Mouse (Mus musculus) neural tube, embryonic 15.5 days (tissue): ENCODE results near the gene Tnik. TPM values are rescaled to one million over a fixed set of nuclear protein-coding genes. Genes with fewer than 3 reads are reported as not detected.
A peak's percentile ranks its signal among the peaks of the same experiment; 100 is the strongest.

Experiments
- ATAC-seq: fragments of 200-750 bp; cut with Nextera tagmentation; 2 replicates; pipeline ENCODE4 v1.8.0; 2017; ENCODE audit warnings: mild to moderate bottlenecking, moderate TSS enrichment, moderate library complexity; ENCODE audit not compliant: low FRiP score
- H3K27ac ChIP-seq: fragments of 300-500 bp; sonication (generic); replicated peaks from 2 replicates; pipeline ENCODE4 v1.5.1; 2015; ENCODE audit warnings: mild to moderate bottlenecking, inconsistent platforms
- H3K27me3 ChIP-seq: fragments of 300-500 bp; sonication (generic); replicated peaks from 2 replicates; pipeline ENCODE4 v1.6.1; 2015; ENCODE audit warnings: inconsistent platforms
- H3K36me3 ChIP-seq: fragments of 300-500 bp; sonication (generic); 2 replicates; pipeline ENCODE4 v1.6.1; 2015; ENCODE audit warnings: inconsistent platforms
- H3K4me1 ChIP-seq: fragments of 300-500 bp; sonication (generic); 2 replicates; pipeline ENCODE4 v1.6.1; 2015; ENCODE audit warnings: inconsistent platforms
- H3K4me2 ChIP-seq: fragments of 300-500 bp; sonication (generic); 2 replicates; pipeline ENCODE4 v1.6.1; 2015; ENCODE audit warnings: inconsistent platforms, mild to moderate bottlenecking, moderate library complexity
- H3K4me3 ChIP-seq: fragments of 300-500 bp; sonication (generic); replicated peaks from 2 replicates; pipeline ENCODE4 v1.5.1; 2015; ENCODE audit warnings: mild to moderate bottlenecking, inconsistent platforms
- H3K9ac ChIP-seq: fragments of 300-500 bp; sonication (generic); replicated peaks from 2 replicates; pipeline ENCODE4 v1.6.1; 2015; ENCODE audit warnings: mild to moderate bottlenecking, inconsistent platforms
- H3K9me3 ChIP-seq: fragments of 300-500 bp; sonication (generic); replicated peaks from 2 replicates; pipeline ENCODE4 v1.6.1; 2016; ENCODE audit warnings: inconsistent platforms
- WGBS: fragments of 180-500 bp; shearing (Covaris S2); methylation state at CpG from one replicate; pipeline ENCODE4 v1.1.7; 2015; ENCODE audit warnings: mixed read lengths; 5-methylcytosine and 5-hydroxymethylcytosine counted together
- polyA plus RNA-seq: library from polyadenylated mRNA; unstranded; fragments of >200 nt; fragmentation: Nextera tagmentation; extraction: Ambion mirVana; gene quantifications from 2 replicates; pipeline ENCODE4 v1.2.1, GENCODE M21; 2015

The Tnik gene
- polyA plus RNA-seq, 1 experiment from 2014 or later: 67.3 TPM

GRCm38 (mm10) chr3:28410269-28410668 lies 147.3 kb downstream of the Tnik start:
- H3K4me3 ChIP-seq: no peak overlapping the region
- no peaks in the 10 kb centered on the region for H3K9me3 ChIP-seq
- 61% methylated on average over 3 of the region's 3 CpGs for WGBS
- ATAC-seq: no peak
- H3K36me3 ChIP-seq: no peaks in the 10 kb centered on the region
- no peak overlapping the region for H3K4me2 ChIP-seq
- H3K27ac ChIP-seq: no peak overlapping the region
- no peaks in the 10 kb centered on the region for H3K27me3 ChIP-seq
- H3K9ac ChIP-seq: no peak overlapping the region
- H3K4me1 ChIP-seq: peaks cover 16% of the 10 kb centered on the region

- Histone ChIP-seq H3K9ac (no peak overlapping the region), H3K4me3 (no peak overlapping the region), H3K27me3 (no peaks in the 10 kb centered on the region), H3K27ac (no peak overlapping the region), H3K4me1 (peaks cover 17% of the 10 kb centered on the region), H3K36me3 (no peaks in the 10 kb centered on the region), H3K4me2 (no peak overlapping the region), H3K9me3 (no peaks in the 10 kb centered on the region)
- 30% methylated on average over 2 of the region's 2 CpGs for WGBS
- peak; percentile 49; the same call in 1 of the 2 replicates for ATAC-seq
These were observed 153.0 kb downstream of the Tnik start for GRCm38 (mm10) chr3:28415986-28416385.

GRCm38 (mm10) chr3:28417091-28417715 lies 154.2 kb downstream of the Tnik start:
- H3K4me2 ChIP-seq: no peak overlapping the region
- no peak overlapping the region for H3K4me3 ChIP-seq
- H3K27me3 ChIP-seq: no peaks in the 10 kb centered on the region
- H3K27ac ChIP-seq: no peak overlapping the region
- no peak for ATAC-seq
- H3K4me1 ChIP-seq: peaks cover 24% of the 10 kb centered on the region
- H3K9ac ChIP-seq: no peak overlapping the region
- no peaks in the 10 kb centered on the region for H3K9me3 ChIP-seq
- no peaks in the 10 kb centered on the region for H3K36me3 ChIP-seq
- 88% methylated on average over 5 of the region's 5 CpGs for WGBS

- Histone ChIP-seq H3K36me3 (no peaks in the 10 kb centered on the region), H3K4me1 (peaks cover 16% of the 10 kb centered on the region), H3K27ac (no peak overlapping the region), H3K27me3 (no peaks in the 10 kb centered on the region), H3K9me3 (no peaks in the 10 kb centered on the region), H3K4me3 (no peak overlapping the region), H3K9ac (no peak overlapping the region), H3K4me2 (no peak overlapping the region)
- no peak for ATAC-seq
- 79% methylated on average over 6 of the region's 6 CpGs for WGBS
These were observed 157.2 kb downstream of the Tnik start for GRCm38 (mm10) chr3:28420194-28420593.

GRCm38 (mm10) chr3:28420698-28421097 lies 157.7 kb downstream of the Tnik start:
- H3K9ac ChIP-seq: no peak overlapping the region
- H3K27ac ChIP-seq: no peak overlapping the region
- H3K36me3 ChIP-seq: no peaks in the 10 kb centered on the region
- no peaks in the 10 kb centered on the region for H3K9me3 ChIP-seq
- H3K27me3 ChIP-seq: no peaks in the 10 kb centered on the region
- no peak overlapping the region for H3K4me2 ChIP-seq
- ATAC-seq: no peak
- peaks cover 11% of the 10 kb centered on the region for H3K4me1 ChIP-seq
- H3K4me3 ChIP-seq: no peak overlapping the region
- WGBS: 69% methylated on average over 3 of the region's 3 CpGs

- Histone ChIP-seq H3K9ac (no peak overlapping the region), H3K27me3 (no peaks in the 10 kb centered on the region), H3K4me2 (no peak overlapping the region), H3K4me1 (peaks cover 6% of the 10 kb centered on the region; the same call in 1 of the 2 replicates), H3K9me3 (no peaks in the 10 kb centered on the region), H3K4me3 (no peak overlapping the region), H3K36me3 (no peaks in the 10 kb centered on the region), H3K27ac (no peak overlapping the region)
- WGBS: 49% methylated on average over 6 of the region's 6 CpGs
- ATAC-seq: no peak
These were observed 158.8 kb downstream of the Tnik start for GRCm38 (mm10) chr3:28421798-28422197.

- Histone ChIP-seq H3K9me3 (no peaks in the 10 kb centered on the region), H3K36me3 (no peaks in the 10 kb centered on the region), H3K9ac (no peak overlapping the region), H3K27ac (no peak overlapping the region), H3K4me1 (peaks cover 6% of the 10 kb centered on the region; the same call in 1 of the 2 replicates), H3K4me2 (no peak overlapping the region), H3K27me3 (no peaks in the 10 kb centered on the region), H3K4me3 (no peak overlapping the region)
- 93% methylated on average over 1 of the region's 1 CpGs for whole genome bisulfite sequencing
- ATAC-seq: peak; percentile 50; the same call in 1 of the 2 replicates
These were observed 159.2 kb downstream of the Tnik start for GRCm38 (mm10) chr3:28422221-28422620.

GRCm38 (mm10) chr3:28425911-28426310 lies 162.9 kb downstream of the Tnik start:
- Histone ChIP-seq H3K9ac (no peak overlapping the region), H3K27me3 (no peaks in the 10 kb centered on the region), H3K4me2 (no peak overlapping the region), H3K36me3 (no peaks in the 10 kb centered on the region), H3K4me3 (no peak overlapping the region), H3K4me1 (peaks cover 6% of the 10 kb centered on the region; the same call in 1 of the 2 replicates), H3K27ac (no peak overlapping the region), H3K9me3 (no peaks in the 10 kb centered on the region)
- 80% methylated on average over 6 of the region's 6 CpGs for WGBS
- ATAC-seq: no peak

- 94% methylated on average over 2 of the region's 2 CpGs for WGBS
- Histone ChIP-seq H3K9me3 (no peaks in the 10 kb centered on the region), H3K4me1 (no peaks in the 10 kb centered on the region), H3K36me3 (no peaks in the 10 kb centered on the region), H3K4me2 (no peak overlapping the region), H3K4me3 (no peak overlapping the region), H3K27ac (no peak overlapping the region), H3K9ac (no peak overlapping the region), H3K27me3 (no peaks in the 10 kb centered on the region)
- ATAC-seq: no peak
These were observed 168.4 kb downstream of the Tnik start for GRCm38 (mm10) chr3:28431459-28431858.

GRCm38 (mm10) chr3:28432321-28432720 lies 169.3 kb downstream of the Tnik start:
- Histone ChIP-seq H3K27me3 (no peaks in the 10 kb centered on the region), H3K9ac (no peak overlapping the region), H3K9me3 (no peaks in the 10 kb centered on the region), H3K4me2 (no peak overlapping the region), H3K4me1 (no peaks in the 10 kb centered on the region), H3K4me3 (no peak overlapping the region), H3K27ac (no peak overlapping the region), H3K36me3 (no peaks in the 10 kb centered on the region)
- ATAC-seq: no peak
- 85% methylated on average over 5 of the region's 5 CpGs for WGBS

- no peak overlapping the region for H3K9ac ChIP-seq
- no peaks in the 10 kb centered on the region for H3K9me3 ChIP-seq
- no peaks in the 10 kb centered on the region for H3K4me1 ChIP-seq
- ATAC-seq: no peak
- no peak overlapping the region for H3K4me2 ChIP-seq
- WGBS: 89% methylated on average over 5 of the region's 5 CpGs
- no peaks in the 10 kb centered on the region for H3K36me3 ChIP-seq
- no peak overlapping the region for H3K4me3 ChIP-seq
- no peaks in the 10 kb centered on the region for H3K27me3 ChIP-seq
- H3K27ac ChIP-seq: no peak overlapping the region
These were observed 172.5 kb downstream of the Tnik start for GRCm38 (mm10) chr3:28435478-28435877.

- no peak for ATAC-seq
- no peaks in the 10 kb centered on the region for H3K27me3 ChIP-seq
- 88% methylated on average over 5 of the region's 5 CpGs for WGBS
- H3K9me3 ChIP-seq: no peaks in the 10 kb centered on the region
- H3K36me3 ChIP-seq: no peaks in the 10 kb centered on the region
- H3K4me3 ChIP-seq: no peak overlapping the region
- H3K4me2 ChIP-seq: no peak overlapping the region
- no peak overlapping the region for H3K9ac ChIP-seq
- no peak overlapping the region for H3K27ac ChIP-seq
- peaks cover 12% of the 10 kb centered on the region for H3K4me1 ChIP-seq
These were observed 174.4 kb downstream of the Tnik start for GRCm38 (mm10) chr3:28437429-28437828.
